Mouse (Mus musculus) forelimb bud, embryonic 11.5 days (tissue): ENCODE measurements around the gene Nrg4.

Experiments
- DNase-seq: peaks from one replicate; pipeline ENCODE4 v3.0.0-alpha.2; 2012; ENCODE audit warnings: low read depth, low spot score

The Nrg4 gene

GRCm38 (mm10) chr9:55324085-55324484 is 2.6 kb downstream of the Nrg4 start:
- no peak for DNase-seq

GRCm38 (mm10) chr9:55322641-55323040 is 4.0 kb downstream of the Nrg4 start:
- no peak for DNase-seq

- no peak for DNase-seq
Observed at GRCm38 (mm10) chr9:55313619-55314261, 12.9 kb downstream of the Nrg4 start.

GRCm38 (mm10) chr9:55311560-55311959 is 15.1 kb downstream of the Nrg4 start:
- peak; percentile 83 for DNase-seq

- DNase-seq: no peak
Observed at GRCm38 (mm10) chr9:55308455-55308854, 18.2 kb downstream of the Nrg4 start.

GRCm38 (mm10) chr9:55307557-55307956 is 19.1 kb downstream of the Nrg4 start:
- no peak for DNase-seq

- DNase-seq: no peak
Observed at GRCm38 (mm10) chr9:55307066-55307465, 19.6 kb downstream of the Nrg4 start.

GRCm38 (mm10) chr9:55296221-55296620 is 30.4 kb downstream of the Nrg4 start:
- DNase-seq: peak; percentile 19

GRCm38 (mm10) chr9:55291966-55292365 is 34.7 kb downstream of the Nrg4 start:
- no peak for DNase-seq

- no peak for DNase-seq
Observed at GRCm38 (mm10) chr9:55289475-55290198, 37.0 kb downstream of the Nrg4 start.

- no peak for DNase-seq
Observed at GRCm38 (mm10) chr9:55285197-55285596, 41.4 kb downstream of the Nrg4 start.

- peak; percentile 57 for DNase-seq
Observed at GRCm38 (mm10) chr9:55283516-55283915, 43.1 kb downstream of the Nrg4 start.

GRCm38 (mm10) chr9:55279114-55279825 is 47.4 kb downstream of the Nrg4 start:
- no peak for DNase-seq

GRCm38 (mm10) chr9:55277562-55277961 is 49.1 kb downstream of the Nrg4 start:
- no peak for DNase-seq

- DNase-seq: no peak
Observed at GRCm38 (mm10) chr9:55273906-55274305, 52.7 kb downstream of the Nrg4 start.

GRCm38 (mm10) chr9:55271960-55272560 is 54.6 kb downstream of the Nrg4 start:
- DNase-seq: no peak

GRCm38 (mm10) chr9:55264356-55265302 is 62.0 kb downstream of the Nrg4 start:
- no peak for DNase-seq

- DNase-seq: no peak
Observed at GRCm38 (mm10) chr9:55259741-55260140, 66.9 kb downstream of the Nrg4 start.

- no peak for DNase-seq
Observed at GRCm38 (mm10) chr9:55257105-55257504, 69.5 kb downstream of the Nrg4 start.

- no peak for DNase-seq
Observed at GRCm38 (mm10) chr9:55255604-55256003, 71.0 kb downstream of the Nrg4 start.

- DNase-seq: no peak
Observed at GRCm38 (mm10) chr9:55255056-55255455, 71.6 kb downstream of the Nrg4 start.
